Mouse (Mus musculus) cortical plate, adult 2 months (tissue): ENCODE results near the gene Anks1.

ENCODE experiments used
- CTCF ChIP-seq: fragments of 200-500 bp; IDR thresholded peaks from 2 replicates; pipeline ENCODE4 v1.5.1; 2011; ENCODE audit warnings: mild to moderate bottlenecking, control low read depth, low read length; ENCODE audit not compliant: insufficient read depth; ENCODE audit errors: extremely low read depth
- POLR2A ChIP-seq: fragments of 200-500 bp; IDR thresholded peaks from 2 replicates; pipeline ENCODE4 v1.6.1; 2011; ENCODE audit warnings: mild to moderate bottlenecking, low read length, control low read depth; ENCODE audit not compliant: insufficient read depth; ENCODE audit errors: extremely low read depth

GRCm38 (mm10) chr17:28088718-28089117 is 179.6 kb downstream of the Anks1 start:
- no peak for TF ChIP-seq CTCF
- no peak for TF ChIP-seq POLR2A
